Mouse (Mus musculus) c-Kit-positive CD71-positive TER-119-positive erythroid progenitor cells, embryonic 14.5 days (primary cell): Measurements from ENCODE around the gene Zc3h10.
A peak's percentile ranks its signal among the peaks of the same experiment; 100 is the strongest.
"Not testable (repeated sequence)": the region's sequence is repeated elsewhere in the genome, so short reads cannot be mapped to it uniquely, and the experiment has no call there.

Experiments used
- DNase-seq: peaks from one replicate; pipeline ENCODE4 v3.0.0-alpha.2; 2013; ENCODE audit warnings: low spot score

Zc3h10 gene

GRCm38 (mm10) chr10:128497134-128497737 lies 50.3 kb downstream of the Zc3h10 start:
- no peak for DNase-seq

DNA sequence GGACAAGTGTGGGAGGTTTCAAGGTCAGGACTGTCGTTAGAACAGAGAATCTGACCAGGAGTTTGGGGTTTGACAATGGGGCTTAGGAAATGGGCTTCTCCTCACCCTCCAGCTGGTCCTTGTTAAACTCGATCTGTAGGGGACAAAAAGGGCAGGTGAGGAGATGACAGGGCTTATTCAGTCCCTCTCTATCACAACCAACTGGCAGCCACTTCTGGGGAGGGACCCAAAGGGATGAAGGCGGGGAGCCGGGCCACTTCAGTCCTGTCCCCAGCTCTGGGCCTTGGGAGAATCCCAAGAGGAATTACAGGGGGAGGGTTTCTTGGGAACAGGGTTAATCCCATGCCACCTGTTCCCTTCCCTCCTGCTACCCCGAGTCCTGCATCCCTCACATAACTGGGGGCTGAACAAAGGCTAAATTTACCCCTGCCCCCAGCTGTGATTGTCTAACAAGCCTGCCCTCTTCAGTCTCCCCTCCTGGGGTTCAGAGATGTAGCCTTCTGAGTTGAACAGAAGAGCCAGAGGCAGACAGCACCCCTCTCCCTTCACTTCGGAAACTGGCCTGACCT lies 51.0 kb downstream of the Zc3h10 start:
- DNase-seq = no peak

- DNase-seq = no peak
Observed at GRCm38 (mm10) chr10:128495903-128496302, 51.7 kb downstream of the Zc3h10 start.

- no peak for DNase-seq
Observed at GRCm38 (mm10) chr10:128495270-128495669, 52.3 kb downstream of the Zc3h10 start.

- no peak for DNase-seq
Observed at GRCm38 (mm10) chr10:128494667-128495245, 52.8 kb downstream of the Zc3h10 start.

- peak; percentile 98 for DNase-seq
Observed at GRCm38 (mm10) chr10:128493695-128494666, 53.6 kb downstream of the Zc3h10 start, which contains the start of gene Myl6. Gene Myl6 (minus strand): TSS chr10:128494145.

DNA sequence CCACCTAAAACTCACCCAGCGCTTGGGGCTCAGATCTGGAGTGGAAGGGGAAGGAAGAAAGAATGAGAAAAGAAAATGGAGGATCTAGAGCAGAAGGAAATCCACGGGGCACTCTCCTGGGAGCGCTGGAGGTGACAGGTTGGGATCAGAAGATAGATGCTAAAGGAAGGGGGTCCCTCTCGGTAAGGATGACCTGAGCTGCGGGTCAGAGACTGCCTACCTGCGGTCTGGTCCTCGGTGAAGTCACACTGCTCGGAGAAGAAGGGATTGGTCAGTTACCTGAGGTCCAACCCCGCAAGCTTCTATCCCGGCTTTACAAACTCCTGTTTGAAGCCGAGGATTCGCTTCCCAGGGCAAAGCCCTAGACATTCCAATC lies 54.3 kb downstream of the Zc3h10 start:
- DNase-seq = peak; percentile 36

DNA sequence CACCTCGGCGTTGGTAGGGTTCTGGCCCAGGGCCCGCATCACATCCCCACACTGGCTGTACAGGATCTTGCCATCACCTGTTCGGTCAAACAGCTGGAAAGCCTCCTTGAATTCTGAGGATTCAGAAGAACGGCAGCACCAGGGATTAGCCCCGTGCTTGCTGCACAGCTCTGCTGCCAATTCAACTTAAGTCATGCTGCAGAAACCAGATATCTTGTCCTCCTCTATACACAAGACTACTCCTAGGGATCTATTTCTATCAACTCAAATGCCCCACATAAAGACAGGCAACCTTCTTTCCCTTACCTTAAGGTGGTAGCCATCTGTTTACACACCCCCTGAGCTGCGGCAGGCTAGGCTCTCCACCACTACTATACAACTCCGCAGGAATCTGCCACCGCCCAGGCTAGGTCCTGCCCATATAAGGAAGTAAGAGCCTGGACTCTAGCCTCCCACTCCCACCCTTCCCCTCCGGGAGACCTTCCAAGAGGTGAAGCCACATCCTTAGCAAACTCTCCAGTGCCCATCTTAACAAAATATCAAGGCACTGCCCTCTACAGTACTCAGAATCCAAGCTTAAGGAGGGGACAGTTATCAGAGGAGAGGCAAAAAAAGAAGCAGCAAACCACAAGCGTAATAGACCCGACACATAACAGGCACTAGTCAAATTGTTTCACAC lies 54.8 kb downstream of the Zc3h10 start:
- peak; percentile 46 for DNase-seq

DNA sequence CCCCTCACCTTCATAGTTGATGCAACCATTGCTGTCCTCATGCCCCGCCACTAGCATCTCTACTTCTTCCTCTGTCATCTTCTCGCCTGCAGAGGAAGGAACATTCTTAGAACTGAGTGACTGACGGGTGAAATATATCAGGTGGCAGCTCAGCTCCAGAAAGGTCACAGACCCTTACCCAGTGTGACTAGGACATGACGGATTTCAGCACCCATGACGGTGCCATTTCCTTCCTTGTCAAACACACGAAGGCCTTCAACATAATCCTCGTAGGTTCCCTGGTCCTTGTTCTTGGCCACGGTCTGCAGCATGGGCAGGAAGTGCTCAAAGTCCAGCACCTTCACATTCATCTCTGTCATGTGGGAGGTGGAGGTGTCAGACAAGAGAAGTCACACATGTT lies 55.5 kb downstream of the Zc3h10 start:
- not testable (repeated sequence) for DNase-seq
